Mouse (Mus musculus) kidney, adult 2 months (tissue): ENCODE measurements around the gene Nfam1.

Experiments
- CTCF ChIP-seq: fragments of 200-500 bp; conservative IDR thresholded peaks from 2 replicates; pipeline ENCODE4 v1.5.1; 2011; ENCODE audit warnings: low read depth, mild to moderate bottlenecking, control low read depth, low read length, moderate library complexity, mixed read lengths; ENCODE audit not compliant: insufficient read depth, insufficient read length
- POLR2A ChIP-seq: fragments of 200-500 bp; IDR thresholded peaks from one replicate; pipeline ENCODE4 v1.6.1; 2011; ENCODE audit warnings: low read depth, low read length, control low read depth

DNA sequence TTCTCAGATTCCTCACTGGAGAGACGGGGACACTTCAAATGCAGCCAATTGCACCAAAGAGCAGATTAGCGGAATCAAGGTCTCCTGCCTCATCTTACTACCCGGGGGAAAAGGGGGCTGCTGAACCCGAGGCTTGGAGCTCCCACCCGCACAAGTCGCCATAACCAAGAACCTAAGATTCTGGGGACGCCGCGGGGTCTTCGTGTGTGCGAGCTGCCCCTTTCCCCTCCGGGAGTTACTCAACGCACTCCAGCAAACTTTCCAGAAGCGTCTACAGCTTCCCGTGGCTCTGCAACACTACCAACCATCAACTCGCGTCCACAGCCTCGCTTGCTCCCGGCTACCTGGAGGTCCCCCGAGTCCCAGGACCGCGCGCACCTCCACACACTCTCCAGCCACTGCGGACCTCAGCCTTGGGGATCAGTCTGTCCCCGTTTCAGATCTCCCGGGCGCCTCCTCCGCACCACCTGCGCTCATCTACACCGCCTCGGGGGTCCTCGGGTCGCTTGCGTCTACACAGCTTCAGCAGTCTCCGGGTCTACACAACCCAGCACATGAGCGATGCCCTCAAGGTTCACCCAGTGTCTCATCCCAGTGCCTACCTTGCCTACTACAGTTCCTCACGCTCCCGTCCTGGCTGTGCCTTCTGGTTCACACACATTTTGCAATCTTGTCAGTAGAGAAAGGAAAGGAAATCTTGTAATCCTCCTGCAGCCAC is 45.9 kb downstream of the Nfam1 start:
- TF ChIP-seq POLR2A, result no peak
- no peak for TF ChIP-seq CTCF
